Mouse (Mus musculus) liver, embryonic 15.5 days (tissue): ENCODE measurements around the gene B3galt6. TPM values are rescaled to one million over a fixed set of nuclear protein-coding genes. Genes with fewer than 3 reads are reported as not detected.

Experiments used
- ATAC-seq: fragments of 200-750 bp; cut with Nextera tagmentation; 2 replicates; pipeline ENCODE4 v1.8.0; 2017; ENCODE audit warnings: moderate number of reproducible peaks, mild to moderate bottlenecking, moderate library complexity; ENCODE audit not compliant: insufficient read depth
- H3K27ac ChIP-seq: fragments of 300-500 bp; sonication (generic); replicated peaks from 2 replicates; pipeline ENCODE4 v1.5.1; 2015; ENCODE audit warnings: mild to moderate bottlenecking, inconsistent platforms
- H3K27me3 ChIP-seq: fragments of 300-500 bp; sonication (generic); 2 replicates; pipeline ENCODE4 v1.6.1; 2015; ENCODE audit warnings: mild to moderate bottlenecking, inconsistent platforms
- H3K36me3 ChIP-seq: fragments of 300-500 bp; sonication (generic); replicated peaks from 2 replicates; pipeline ENCODE4 v1.6.1; 2015; ENCODE audit warnings: moderate library complexity, mild to moderate bottlenecking, inconsistent platforms
- H3K4me1 ChIP-seq: fragments of 300-500 bp; sonication (generic); replicated peaks from 2 replicates; pipeline ENCODE4 v1.6.1; 2015; ENCODE audit warnings: inconsistent platforms
- H3K4me2 ChIP-seq: fragments of 300-500 bp; sonication (generic); 2 replicates; pipeline ENCODE4 v1.6.1; 2015; ENCODE audit warnings: moderate library complexity, mild to moderate bottlenecking, inconsistent platforms
- H3K4me3 ChIP-seq: fragments of 300-500 bp; sonication (generic); replicated peaks from 2 replicates; pipeline ENCODE4 v1.5.1; 2015; ENCODE audit warnings: mild to moderate bottlenecking, inconsistent platforms
- H3K9ac ChIP-seq: fragments of 300-500 bp; sonication (generic); 2 replicates; pipeline ENCODE4 v1.6.1; 2015; ENCODE audit warnings: moderate library complexity, mild to moderate bottlenecking, inconsistent platforms
- H3K9me3 ChIP-seq: fragments of 300-500 bp; sonication (generic); replicated peaks from 2 replicates; pipeline ENCODE4 v1.6.1; 2016; ENCODE audit warnings: inconsistent platforms
- WGBS: fragments of 180-500 bp; shearing (Covaris S2); methylation state at CpG from one replicate; pipeline ENCODE4 v1.1.7; 2015; ENCODE audit warnings: mixed read lengths; ENCODE audit not compliant: insufficient replicate concordance; 5-methylcytosine and 5-hydroxymethylcytosine counted together
- polyA plus RNA-seq: library from polyadenylated mRNA; unstranded; fragments of >200 nt; fragmentation: Nextera tagmentation; extraction: Ambion mirVana; gene quantifications from 2 replicates; pipeline ENCODE4 v1.2.1, GENCODE M21; 2015

Gene B3galt6
- polyA plus RNA-seq = 4.4 and 4.6 TPM in 2 replicates

DNA sequence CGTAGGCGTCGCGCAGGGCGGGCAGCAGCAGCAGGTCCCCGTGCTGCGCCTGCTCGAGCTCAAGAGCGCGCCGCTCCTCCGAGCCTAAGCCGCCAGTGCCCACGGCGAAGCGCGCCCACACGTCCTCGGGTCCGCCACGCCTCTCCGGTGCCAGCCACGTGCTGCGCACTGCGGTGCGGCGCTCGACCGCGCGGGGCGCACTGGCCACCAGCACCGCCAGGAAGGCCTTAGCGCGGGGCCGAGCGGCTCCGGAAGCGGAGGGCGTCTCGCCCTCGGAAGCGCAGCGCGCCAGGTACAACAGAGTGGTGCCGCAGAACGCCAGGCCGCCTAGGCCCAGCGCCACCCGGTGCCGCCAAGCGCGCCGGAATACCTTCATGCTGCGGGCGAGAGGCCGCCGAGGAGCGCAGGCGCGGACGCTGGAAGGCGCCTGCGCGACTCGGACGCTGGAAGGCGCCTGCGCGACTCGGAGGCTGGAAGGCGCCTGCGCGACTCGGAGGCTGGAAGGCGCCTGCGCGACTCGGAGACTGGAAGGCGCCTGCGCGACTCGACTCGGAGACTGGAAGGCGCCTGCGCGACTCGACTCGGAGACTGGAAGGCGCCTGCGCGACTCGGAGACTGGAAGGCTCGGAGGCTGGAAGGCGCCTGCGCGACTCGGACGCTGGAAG is at the start of gene B3galt6, which contains the start of gene Sdf4:
Gene B3galt6 (minus strand): TSS at position 409 of the 665 bp plus-strand sequence.
Gene Sdf4 (plus strand): TSS at position 632 of the 665 bp plus-strand sequence.
- under 1% methylated on average over 99 of the region's 99 CpGs for WGBS
- Histone ChIP-seq H3K27me3 (no peaks in the 10 kb centered on the region), H3K9me3 (no peaks in the 10 kb centered on the region), H3K4me2 (peak within 1 kb of the TSS; percentile 100), H3K4me3 (peak within 1 kb of the TSS; percentile 98), H3K9ac (peak within 1 kb of the TSS; percentile 90), H3K36me3 (peaks cover 15% of the 10 kb centered on the region), H3K4me1 (peaks cover 69% of the 10 kb centered on the region), H3K27ac (peak within 1 kb of the TSS; percentile 99)
- peak; percentile 83 for ATAC-seq

DNA sequence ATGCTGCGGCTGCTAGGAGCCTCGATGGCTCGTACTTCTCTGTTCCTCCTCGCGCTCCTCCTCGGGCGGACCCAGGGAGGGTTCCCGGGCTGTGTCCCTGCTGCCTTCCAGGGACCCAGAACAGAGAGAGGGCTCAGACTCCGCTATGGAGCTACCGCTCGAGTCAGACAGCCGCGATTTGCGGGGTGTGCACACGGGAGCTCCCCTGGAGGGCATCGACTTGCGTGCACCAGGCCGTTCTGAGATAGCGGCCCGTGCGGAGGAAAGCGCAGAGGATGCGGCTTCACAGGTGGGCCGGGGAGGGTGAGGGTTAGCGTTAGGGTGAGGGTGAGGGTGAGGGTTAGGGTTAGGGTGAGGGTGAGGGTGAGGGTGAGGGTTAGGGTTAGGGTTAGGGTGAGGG is 42.5 kb upstream of the B3galt6 start:
- no peaks in the 10 kb centered on the region for H3K9me3 ChIP-seq
- ATAC-seq = no peak
- peak overlapping the region; percentile 4; the same call in 1 of the 2 replicates for H3K4me2 ChIP-seq
- H3K9ac ChIP-seq = no peak overlapping the region
- no peaks in the 10 kb centered on the region for H3K36me3 ChIP-seq
- 6% methylated on average over 25 of the region's 25 CpGs for WGBS
- H3K27me3 ChIP-seq = peaks cover 28% of the 10 kb centered on the region
- H3K4me3 ChIP-seq = no peak overlapping the region
- H3K4me1 ChIP-seq = peaks cover 27% of the 10 kb centered on the region
- H3K27ac ChIP-seq = no peak overlapping the region

GRCm38 (mm10) chr4:156034301-156034700 is 41.9 kb upstream of the B3galt6 start:
- Histone ChIP-seq H3K36me3 (0 out of 2 replicates have a peak, but pooled peaks cover 4% of the 10 kb centered on the region), H3K9me3 (no peaks in the 10 kb centered on the region), H3K27me3 (peaks cover 28% of the 10 kb centered on the region), H3K4me1 (peaks cover 27% of the 10 kb centered on the region), H3K27ac (no peak overlapping the region), H3K4me3 (no peak overlapping the region), H3K9ac (no peak overlapping the region), H3K4me2 (no peak overlapping the region)
- WGBS = 63% methylated on average over 4 of the region's 4 CpGs
- ATAC-seq = no peak

- H3K4me2 ChIP-seq = no peak overlapping the region
- H3K27me3 ChIP-seq = peaks cover 28% of the 10 kb centered on the region
- no peak overlapping the region for H3K4me3 ChIP-seq
- no peak overlapping the region for H3K27ac ChIP-seq
- ATAC-seq = no peak
- no peaks in the 10 kb centered on the region for H3K9me3 ChIP-seq
- WGBS = 23% methylated on average over 6 of the region's 6 CpGs
- H3K36me3 ChIP-seq = 0 out of 2 replicates have a peak, but pooled peaks cover 6% of the 10 kb centered on the region
- no peak overlapping the region for H3K9ac ChIP-seq
- H3K4me1 ChIP-seq = peaks cover 27% of the 10 kb centered on the region
Observed at GRCm38 (mm10) chr4:156033476-156034119, 41.1 kb upstream of the B3galt6 start.

DNA sequence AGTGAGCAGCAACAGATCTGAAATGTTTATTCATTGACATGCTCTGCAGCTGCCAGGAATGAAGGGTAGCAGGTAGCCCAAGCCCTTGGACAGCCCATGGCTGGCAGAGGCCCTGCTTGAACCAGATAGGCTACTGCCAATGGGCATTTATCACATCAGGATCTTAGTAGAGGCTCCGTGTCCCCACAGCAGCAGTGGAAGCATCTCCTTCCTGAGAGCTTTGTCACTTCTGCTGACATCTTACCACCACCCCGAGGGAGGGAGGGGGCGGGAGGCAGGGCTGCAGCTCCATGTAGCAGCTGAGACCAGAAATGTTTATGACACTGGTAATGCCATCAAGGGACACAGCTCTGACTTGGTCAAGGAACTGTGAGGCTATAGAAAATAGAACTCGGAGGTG is 40.4 kb upstream of the B3galt6 start:
- Histone ChIP-seq H3K9me3 (no peaks in the 10 kb centered on the region), H3K27me3 (peaks cover 28% of the 10 kb centered on the region), H3K4me1 (peaks cover 27% of the 10 kb centered on the region), H3K36me3 (0 out of 2 replicates have a peak, but pooled peaks cover 6% of the 10 kb centered on the region), H3K4me3 (no peak overlapping the region), H3K9ac (no peak overlapping the region), H3K4me2 (no peak overlapping the region), H3K27ac (no peak overlapping the region)
- 46% methylated on average over 4 of the region's 4 CpGs for WGBS
- ATAC-seq = no peak

DNA sequence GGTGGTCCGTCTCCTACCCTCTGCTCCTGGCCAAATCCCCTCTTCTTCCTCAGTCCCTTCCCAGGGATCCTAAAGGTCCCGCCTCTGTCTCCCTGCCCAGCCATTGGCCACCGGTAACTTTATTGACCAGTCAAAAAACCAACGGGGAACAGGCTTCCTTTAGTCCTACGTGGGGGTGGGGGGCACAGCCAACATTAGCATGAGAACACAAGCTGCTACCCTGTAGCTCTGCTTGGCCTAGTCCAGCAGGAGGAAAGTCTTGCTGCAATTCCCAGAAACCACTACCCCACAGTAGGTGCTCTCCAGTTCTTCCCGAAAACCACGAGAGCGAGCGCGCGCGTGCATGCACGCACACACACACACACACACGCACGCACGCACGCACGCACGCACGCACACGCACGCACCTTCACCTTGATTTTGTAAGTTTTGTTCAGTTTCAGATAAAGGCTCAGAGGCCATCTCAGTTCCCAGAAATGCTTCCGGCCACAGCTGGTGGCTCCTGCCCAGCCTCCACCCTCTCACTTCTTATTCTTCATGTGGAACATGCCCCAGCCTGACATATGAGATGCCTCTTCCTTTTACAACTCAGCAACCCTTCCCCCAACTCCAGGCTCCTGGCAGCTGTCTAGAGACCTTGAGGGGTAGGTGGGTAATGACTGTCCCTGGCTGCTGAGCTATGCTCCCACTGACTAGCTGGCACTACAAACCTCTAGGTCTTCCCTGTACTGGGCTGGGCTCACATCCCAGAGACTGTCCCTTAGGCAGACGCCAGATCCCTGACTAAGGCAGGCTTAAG is 39.3 kb upstream of the B3galt6 start:
- H3K4me1 ChIP-seq = peaks cover 27% of the 10 kb centered on the region
- H3K9me3 ChIP-seq = no peaks in the 10 kb centered on the region
- 3% methylated on average over 24 of the region's 24 CpGs for WGBS
- H3K4me2 ChIP-seq = peak overlapping the region; percentile 66
- H3K4me3 ChIP-seq = peak overlapping the region; percentile 52
- peak overlapping the region; percentile 27 for H3K9ac ChIP-seq
- peak overlapping the region; percentile 63 for H3K27ac ChIP-seq
- peaks cover 28% of the 10 kb centered on the region for H3K27me3 ChIP-seq
- peak; percentile 65 for ATAC-seq
- 0 out of 2 replicates have a peak, but pooled peaks cover 6% of the 10 kb centered on the region for H3K36me3 ChIP-seq

DNA sequence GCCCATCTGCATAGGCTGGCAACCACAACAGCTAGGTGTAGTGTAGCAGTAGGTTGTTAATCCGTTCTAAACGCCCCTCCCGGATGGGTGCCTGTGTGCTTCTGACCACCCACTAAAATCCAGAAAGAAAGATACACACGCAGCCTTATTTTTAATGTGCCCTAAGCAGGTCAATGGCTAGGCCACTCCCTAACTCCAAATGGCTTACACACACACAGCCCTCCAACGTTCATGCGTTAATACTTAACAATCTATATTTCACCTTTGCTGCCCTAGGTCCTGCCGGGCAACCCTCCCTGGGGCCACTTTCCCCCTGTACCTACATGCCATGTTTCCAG is 38.8 kb upstream of the B3galt6 start:
- 14% methylated on average over 7 of the region's 7 CpGs for WGBS
- Histone ChIP-seq H3K27me3 (peaks cover 26% of the 10 kb centered on the region), H3K9me3 (no peaks in the 10 kb centered on the region), H3K4me2 (peak overlapping the region; percentile 66), H3K9ac (peak overlapping the region; percentile 27), H3K27ac (0 out of 2 replicates have a peak overlapping the region, but pooled peaks have one; percentile 63), H3K4me3 (peak overlapping the region; percentile 52), H3K36me3 (0 out of 2 replicates have a peak, but pooled peaks cover 6% of the 10 kb centered on the region), H3K4me1 (peaks cover 29% of the 10 kb centered on the region)
- ATAC-seq = peak; percentile 9; the same call in 1 of the 2 replicates

- Histone ChIP-seq H3K9ac (peak overlapping the region; percentile 27; the same call in 1 of the 2 replicates), H3K36me3 (0 out of 2 replicates have a peak, but pooled peaks cover 6% of the 10 kb centered on the region), H3K27me3 (peaks cover 21% of the 10 kb centered on the region), H3K4me2 (peak overlapping the region; percentile 66), H3K27ac (no peak overlapping the region), H3K4me1 (peaks cover 34% of the 10 kb centered on the region), H3K9me3 (no peaks in the 10 kb centered on the region), H3K4me3 (peak overlapping the region; percentile 52)
- no peak for ATAC-seq
- WGBS = 53% methylated on average over 9 of the region's 9 CpGs
Observed at GRCm38 (mm10) chr4:156030651-156031118, 38.2 kb upstream of the B3galt6 start.

- Histone ChIP-seq H3K27me3 (0 out of 2 replicates have a peak, but pooled peaks cover under 1% of the 10 kb centered on the region), H3K9ac (no peak overlapping the region), H3K4me1 (peaks cover 34% of the 10 kb centered on the region), H3K4me2 (no peak overlapping the region), H3K36me3 (0 out of 2 replicates have a peak, but pooled peaks cover 6% of the 10 kb centered on the region), H3K9me3 (no peaks in the 10 kb centered on the region), H3K4me3 (no peak overlapping the region), H3K27ac (no peak overlapping the region)
- 81% methylated on average over 7 of the region's 7 CpGs for WGBS
- ATAC-seq = no peak
Observed at GRCm38 (mm10) chr4:156028580-156028979, 36.1 kb upstream of the B3galt6 start.

DNA sequence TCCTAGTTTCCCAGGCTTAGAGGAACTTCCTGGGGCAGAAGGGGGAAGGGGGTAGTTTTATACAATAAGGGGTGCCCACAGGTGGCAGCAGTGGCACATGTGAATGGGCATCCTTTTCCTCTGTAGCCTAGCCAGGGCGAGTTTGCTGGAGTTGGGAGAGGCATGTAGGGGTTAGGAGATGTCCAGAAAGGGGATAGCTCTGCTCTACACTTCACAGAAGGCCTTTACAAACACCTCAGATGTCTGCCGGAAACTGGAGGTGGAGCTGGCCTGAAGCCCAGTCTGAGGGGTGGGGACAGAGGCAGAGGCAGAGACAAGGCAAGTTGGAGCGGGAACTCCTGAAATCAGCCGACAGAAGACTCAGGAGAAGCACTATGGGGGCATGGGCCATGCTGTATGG is 33.6 kb upstream of the B3galt6 start, which contains the start of gene Tnfrsf18:
Gene Tnfrsf18 (plus strand): TSS at position 152 of the 400 bp plus-strand sequence.
- Histone ChIP-seq H3K4me1 (peaks cover 13% of the 10 kb centered on the region), H3K9ac (no peak within 1 kb of the TSS), H3K27ac (no peak within 1 kb of the TSS), H3K36me3 (0 out of 2 replicates have a peak, but pooled peaks cover 6% of the 10 kb centered on the region), H3K4me3 (no peak within 1 kb of the TSS), H3K9me3 (no peaks in the 10 kb centered on the region), H3K27me3 (no peaks in the 10 kb centered on the region), H3K4me2 (no peak within 1 kb of the TSS)
- ATAC-seq = no peak
- 32% methylated on average over 4 of the region's 4 CpGs for WGBS
